Mouse (Mus musculus) ES-E14 (cell line): ENCODE results near the gene Arhgef39. TPM values are rescaled to one million over a fixed set of nuclear protein-coding genes. Genes with fewer than 3 reads are reported as not detected.

Experiments
- DNase-seq: peaks from one replicate; pipeline ENCODE4 v3.0.0-alpha.2; 2013; ENCODE audit warnings: low read depth, low spot score
- H3K27ac ChIP-seq: 2 replicates; pipeline ENCODE4 v1.5.1; 2012; ENCODE audit warnings: low read depth, mild to moderate bottlenecking, low read length, moderate library complexity, mixed read lengths; ENCODE audit not compliant: poor library complexity, insufficient read depth, severe bottlenecking
- H3K36me3 ChIP-seq: 2 replicates; pipeline ENCODE4 v1.6.1; 2012; ENCODE audit warnings: mild to moderate bottlenecking, low read length, moderate library complexity, mixed read lengths; ENCODE audit not compliant: control insufficient read depth, poor library complexity, insufficient read depth, severe bottlenecking
- H3K4me1 ChIP-seq, 2 experiments: fragments of 150-350 bp in 1 of 2; sonication (generic) in 1 of 2; 2 replicates each; pipeline ENCODE4 v1.6.1; 2012; ENCODE audit warnings: low read length in 2 of 2, mild to moderate bottlenecking in 1 of 2, mixed read lengths in 1 of 2; ENCODE audit not compliant: control insufficient read depth in 2 of 2, insufficient read depth in 2 of 2, poor library complexity in 1 of 2
- H3K4me3 ChIP-seq, 2 experiments: fragments of 150-350 bp in 1 of 2; sonication (generic) in 1 of 2; 2 replicates each; pipeline ENCODE4 v1.5.1; 2012; ENCODE audit warnings: low read length in 2 of 2, low read depth in 1 of 2, mild to moderate bottlenecking in 1 of 2, mixed read lengths in 1 of 2; ENCODE audit not compliant: insufficient read depth in 1 of 2, poor library complexity in 1 of 2, severe bottlenecking in 1 of 2
- H3K9ac ChIP-seq: 2 replicates; pipeline ENCODE4 v1.6.1; 2012; ENCODE audit warnings: low read depth, mild to moderate bottlenecking, low read length, mixed read lengths; ENCODE audit not compliant: poor library complexity, insufficient read depth, severe bottlenecking
- H3K9me3 ChIP-seq: fragments of 150-350 bp; sonication (generic); 2 replicates; pipeline ENCODE4 v1.6.1; 2012; ENCODE audit warnings: low read depth, mild to moderate bottlenecking, low read length; ENCODE audit not compliant: control insufficient read depth, insufficient read depth
- CHD2 ChIP-seq: IDR thresholded peaks from 2 replicates; pipeline ENCODE4 v1.6.1; 2014; ENCODE audit warnings: mild to moderate bottlenecking, low read depth, low read length, inconsistent platforms
- HCFC1 ChIP-seq: IDR thresholded peaks from 2 replicates; pipeline ENCODE4 v1.6.1; 2012; ENCODE audit warnings: low read length, inconsistent platforms, borderline replicate concordance; ENCODE audit not compliant: insufficient read depth
- MAFK ChIP-seq: IDR thresholded peaks from 2 replicates; pipeline ENCODE4 v1.6.1; 2014; ENCODE audit warnings: mild to moderate bottlenecking, low read depth, low read length, inconsistent platforms; ENCODE audit not compliant: insufficient read depth
- ZC3H11A ChIP-seq: IDR thresholded peaks from 2 replicates; pipeline ENCODE4 v1.6.1; 2012; ENCODE audit warnings: low read depth, mild to moderate bottlenecking, inconsistent platforms, low read length, borderline replicate concordance
- ZNF384 ChIP-seq: IDR thresholded peaks from 2 replicates; pipeline ENCODE4 v1.6.1; 2012; ENCODE audit warnings: low read depth, low read length, inconsistent platforms
- in situ Hi-C, 2 experiments: fragments of 600-800 bp; cut with MboI; formaldehyde crosslinking; loops; one replicate each; pipeline ENCODE4 v1.15.1; 2025; ENCODE audit warnings: low sequenced_read_pairs in 2 of 2, inconsistent platforms in 1 of 2; ENCODE audit not compliant: unreplicated experiment in 2 of 2
- total RNA-seq: library from RNA; depleted of rRNA; stranded (reverse); fragments of 300-350 nt; gene quantifications from 2 replicates; pipeline ENCODE4 v1.2.3, GENCODE M21; 2012

The Arhgef39 gene
- total RNA-seq, 1 experiment: 32.1 TPM

- Histone ChIP-seq H3K27ac (no peak overlapping the region), H3K4me1 (peaks cover 0 to 3% of the 10 kb centered on the region in 2 experiments; a peak in 1 of 4 replicates), H3K36me3 (no peaks in the 10 kb centered on the region), H3K9ac (no peak overlapping the region), H3K9me3 (no peaks in the 10 kb centered on the region), H3K4me3 (no peak overlapping the region)
- in situ Hi-C loops: no loop called here
- TF ChIP-seq MAFK (no peak), HCFC1 (no peak), ZNF384 (no peak), ZC3H11A (no peak), CHD2 (no peak)
- no peak for DNase-seq
Observed at GRCm38 (mm10) chr4:43473636-43474035, 25.9 kb downstream of the Arhgef39 start.

GRCm38 (mm10) chr4:43470301-43470700, 29.2 kb downstream of the Arhgef39 start:
- Histone ChIP-seq H3K36me3 (no peaks in the 10 kb centered on the region), H3K27ac (no peak overlapping the region), H3K9me3 (no peaks in the 10 kb centered on the region), H3K9ac (no peak overlapping the region), H3K4me3 (no peak overlapping the region), H3K4me1 (no peaks in the 10 kb centered on the region)
- in situ Hi-C loops: no loop called here
- DNase-seq: no peak
- TF ChIP-seq ZC3H11A (no peak), MAFK (no peak)

- no peaks in the 10 kb centered on the region for H3K9me3 ChIP-seq
- H3K36me3 ChIP-seq: no peaks in the 10 kb centered on the region
- in situ Hi-C loops: no loop called here
- H3K4me1 ChIP-seq: no peaks in the 10 kb centered on the region
- no peak for DNase-seq
- no peak overlapping the region for H3K4me3 ChIP-seq
- no peak overlapping the region for H3K9ac ChIP-seq
- H3K27ac ChIP-seq: no peak overlapping the region
- TF ChIP-seq ZNF384 (no peak), CHD2 (no peak), MAFK (no peak), ZC3H11A (no peak), HCFC1 (no peak)
Observed at GRCm38 (mm10) chr4:43466872-43467271, 32.6 kb downstream of the Arhgef39 start.

- TF ChIP-seq ZNF384: no peak
- TF ChIP-seq HCFC1: no peak
- no peak for TF ChIP-seq CHD2
- TF ChIP-seq MAFK: no peak
- TF ChIP-seq ZC3H11A: no peak
- no peaks in the 10 kb centered on the region for H3K36me3 ChIP-seq
- H3K4me3 ChIP-seq: no peak overlapping the region
- no peak overlapping the region for H3K9ac ChIP-seq
- no peak overlapping the region for H3K27ac ChIP-seq
- no peaks in the 10 kb centered on the region for H3K9me3 ChIP-seq
- in situ Hi-C loops: no loop called here
- DNase-seq: no peak
- H3K4me1 ChIP-seq: no peaks in the 10 kb centered on the region
Observed at GRCm38 (mm10) chr4:43465935-43466334, 33.6 kb downstream of the Arhgef39 start.

GRCm38 (mm10) chr4:43463102-43463501, 36.4 kb downstream of the Arhgef39 start:
- no peak overlapping the region for H3K9ac ChIP-seq
- H3K4me1 ChIP-seq: no peaks in the 10 kb centered on the region
- no peak for DNase-seq
- H3K27ac ChIP-seq: no peak overlapping the region
- H3K9me3 ChIP-seq: no peaks in the 10 kb centered on the region
- no peaks in the 10 kb centered on the region for H3K36me3 ChIP-seq
- in situ Hi-C loops: no loop called here
- no peak for TF ChIP-seq ZNF384
- no peak for TF ChIP-seq MAFK
- TF ChIP-seq CHD2: no peak
- no peak for TF ChIP-seq HCFC1
- no peak for TF ChIP-seq ZC3H11A
- H3K4me3 ChIP-seq: no peak overlapping the region
